Mouse (Mus musculus) subcutaneous adipose tissue, adult 2 months (tissue): ENCODE measurements around the gene Acvr2a. TPM values are rescaled to one million over a fixed set of nuclear protein-coding genes. Genes with fewer than 3 reads are reported as not detected.

Experiments
- polyA plus RNA-seq: library from polyadenylated mRNA; depleted of rRNA; stranded (reverse); fragments of >200 nt; gene quantifications from 2 replicates; pipeline ENCODE4 v1.2.3, GENCODE M21; 2012; ENCODE audit warnings: low replicate concordance; rRNA removed

Acvr2a gene
- polyA plus RNA-seq, result 3.6 and 4.8 TPM in 2 replicates

DNA sequence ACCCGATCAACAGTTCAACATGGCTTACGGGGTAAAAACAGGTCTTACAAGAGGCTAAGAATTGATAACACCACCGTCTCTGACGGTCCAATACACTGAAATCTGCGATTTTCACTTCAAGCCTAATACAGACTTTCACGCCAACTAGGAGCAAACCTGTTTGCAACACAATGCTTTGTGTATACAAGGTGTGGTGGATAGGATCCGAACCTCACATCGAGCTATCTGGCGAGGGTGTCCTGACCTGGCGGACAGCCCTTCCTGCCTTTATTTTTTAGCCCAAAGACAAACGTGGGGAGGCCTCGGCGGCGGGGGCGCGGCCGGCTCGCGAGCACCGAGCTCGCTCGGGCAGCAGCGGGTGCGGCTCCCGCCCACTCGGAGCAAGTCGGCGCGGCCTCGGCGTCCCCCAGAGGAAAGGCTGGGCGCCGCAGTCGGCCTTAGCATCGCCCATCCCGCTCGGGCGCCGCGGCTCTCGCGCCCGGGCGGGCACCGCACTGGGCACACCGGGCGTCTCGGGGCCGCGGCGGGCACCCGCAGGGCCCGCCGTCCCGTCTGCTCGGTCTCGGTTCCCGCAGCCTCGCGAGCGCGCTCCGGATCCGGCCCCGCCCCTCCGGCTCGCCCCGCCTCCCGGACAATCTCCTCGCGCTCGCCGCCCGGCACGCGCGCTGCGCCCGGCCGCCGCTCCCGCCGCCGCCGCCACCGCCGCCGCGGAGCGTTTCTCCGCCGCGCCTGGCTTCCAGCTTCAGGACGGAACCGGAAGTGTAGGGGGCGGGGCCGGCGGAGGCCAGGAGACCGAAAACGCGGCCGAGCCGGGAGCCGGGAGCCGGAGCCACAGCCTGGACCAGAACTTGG lies at the start of gene Acvr2a:
TSS of gene Acvr2a (plus strand) at position 739 of the 852 bp plus-strand sequence.

DNA sequence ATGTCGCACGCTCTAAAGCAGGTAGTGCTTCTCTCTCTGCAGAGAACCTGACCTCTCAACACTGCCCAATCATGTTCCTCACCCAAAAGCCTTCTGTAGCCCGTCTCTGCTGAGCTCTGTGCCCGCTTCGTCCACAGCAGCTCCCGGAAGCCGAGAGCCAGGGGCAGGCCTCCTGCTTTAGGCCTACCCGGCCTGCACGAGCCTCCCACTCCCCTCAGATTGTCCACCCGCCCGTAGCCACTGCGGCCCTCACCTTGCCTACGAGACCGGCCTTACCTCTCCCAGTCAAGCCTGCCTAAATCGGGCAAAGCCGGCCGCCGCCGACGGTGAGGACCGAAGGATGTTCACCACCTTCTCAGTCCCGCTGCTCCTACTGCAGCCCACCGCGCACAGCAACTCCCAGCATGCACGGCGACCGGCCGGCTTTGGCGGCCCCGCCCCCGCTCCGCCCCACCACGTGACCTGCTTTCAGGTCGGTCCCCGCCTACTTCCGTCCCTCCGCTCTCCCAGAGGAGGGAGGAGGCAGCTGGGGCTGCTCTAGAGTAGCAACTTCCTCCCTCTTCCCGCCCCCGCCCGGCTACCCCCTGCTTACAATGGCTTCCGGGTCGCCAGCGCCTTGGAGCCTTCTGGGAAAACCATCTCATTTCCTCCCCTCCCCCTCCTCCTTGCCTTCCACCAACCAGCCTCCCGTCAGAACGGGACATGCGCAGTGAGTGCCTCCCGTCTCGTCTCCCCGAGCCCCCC lies 135.1 kb downstream of the Acvr2a start, which contains the start of gene Mbd5:
TSS of gene Mbd5 (plus strand) at position 668 of the 744 bp plus-strand sequence.

DNA sequence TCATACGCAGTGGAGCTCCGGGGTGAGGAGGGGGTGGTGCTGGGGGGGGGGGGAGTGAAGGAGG lies 136.2 kb downstream of the Acvr2a start, which contains the start of gene Orc4:
TSS of gene Orc4 (minus strand) at position 26 of the 64 bp plus-strand sequence.

Other genes with a start within 250 kb of the Acvr2a start
- gene Mbd5, start 135.4 kb downstream of the Acvr2a start, polyA plus RNA-seq, result 7.6 and 12.4 TPM in 2 replicates
- 16.6 and 17.7 TPM in 2 replicates for gene Orc4, start 136.2 kb downstream of the Acvr2a start, polyA plus RNA-seq